Mouse (Mus musculus) A20 (cell line): ENCODE measurements around the gene Hfe.

Source experiments
- DNase-seq: peaks from one replicate; pipeline ENCODE4 v3.0.0-alpha.2; 2011; ENCODE audit warnings: low read depth, low spot score

Hfe gene

GRCm38 (mm10) chr13:23710374-23711089 lies at the start of gene Hfe:
Gene Hfe, minus strand, starts transcription at chr13:23710854.
- DNase-seq, result peak; percentile 52

GRCm38 (mm10) chr13:23759916-23760239 lies 49.2 kb upstream of the Hfe start:
- no peak for DNase-seq

GRCm38 (mm10) chr13:23759251-23759771 lies 48.7 kb upstream of the Hfe start:
- no peak for DNase-seq

- DNase-seq, result no peak
These were observed 47.3 kb upstream of the Hfe start for GRCm38 (mm10) chr13:23757921-23758320.

- peak; percentile 75 for DNase-seq
These were observed 46.6 kb upstream of the Hfe start for GRCm38 (mm10) chr13:23757211-23757773.

- DNase-seq, result peak; percentile 97
These were observed 46.1 kb upstream of the Hfe start, which contains the start of gene Hist1h4b for GRCm38 (mm10) chr13:23756790-23757189. Gene Hist1h4b, plus strand, starts transcription at chr13:23757013.

GRCm38 (mm10) chr13:23755000-23755399 lies 44.3 kb upstream of the Hfe start:
- no peak for DNase-seq

GRCm38 (mm10) chr13:23753314-23754078 lies 42.8 kb upstream of the Hfe start:
- no peak for DNase-seq

GRCm38 (mm10) chr13:23752742-23753172 lies 42.1 kb upstream of the Hfe start:
- DNase-seq, result peak; percentile 73

GRCm38 (mm10) chr13:23752067-23752741 lies 41.5 kb upstream of the Hfe start, which contains the start of gene Hist1h3b:
Gene Hist1h3b, plus strand, starts transcription at chr13:23752267.
- peak; percentile 95 for DNase-seq

GRCm38 (mm10) chr13:23751478-23751956 lies 40.9 kb upstream of the Hfe start:
- peak; percentile 75 for DNase-seq

- DNase-seq, result peak; percentile 89
These were observed 40.3 kb upstream of the Hfe start, which contains the start of gene Hist1h2ab for GRCm38 (mm10) chr13:23750839-23751477. Gene Hist1h2ab, plus strand, starts transcription at chr13:23751126.

- DNase-seq, result no peak
These were observed 39.0 kb upstream of the Hfe start for GRCm38 (mm10) chr13:23749563-23750121.

GRCm38 (mm10) chr13:23747892-23748288 lies 37.2 kb upstream of the Hfe start:
- DNase-seq, result no peak

- DNase-seq, result peak; percentile 78
These were observed 36.6 kb upstream of the Hfe start for GRCm38 (mm10) chr13:23747081-23747891.

GRCm38 (mm10) chr13:23746201-23747080 lies 35.8 kb upstream of the Hfe start, which contains the start of gene Hist1h2bb:
Gene Hist1h2bb, plus strand, starts transcription at chr13:23746734.
- peak; percentile 95 for DNase-seq

GRCm38 (mm10) chr13:23745381-23746161 lies 34.9 kb upstream of the Hfe start, which contains the start of gene Hist1h3c:
Gene Hist1h3c, minus strand, starts transcription at chr13:23745602.
- DNase-seq, result peak; percentile 94
